Mouse (Mus musculus) gastrocnemius, postnatal 25 days (tissue): ENCODE measurements around the gene Apba1. TPM values are rescaled to one million over a fixed set of nuclear protein-coding genes. Genes with fewer than 3 reads are reported as not detected.

Source experiments
- DNase-seq: peaks from one replicate; pipeline ENCODE4 v3.0.0; 2022
- total RNA-seq, 2 experiments: library from RNA; stranded (reverse); gene quantifications; 1 replicate in 1 of 2; 2 replicates in 1 of 2; pipeline ENCODE4 v1.2.3; 2021

Gene Apba1
- total RNA-seq, 2 experiments from 2014 or later: 1.3 to 1.5 TPM

- no peak for DNase-seq
Measured at GRCm38 (mm10) chr19:23977901-23978443, 219.3 kb downstream of the Apba1 start.

GRCm38 (mm10) chr19:23980598-23980997 is 221.9 kb downstream of the Apba1 start:
- no peak for DNase-seq

GRCm38 (mm10) chr19:23984186-23984585 is 225.5 kb downstream of the Apba1 start:
- DNase-seq: no peak

GRCm38 (mm10) chr19:23987291-23987690 is 228.6 kb downstream of the Apba1 start:
- DNase-seq: no peak

- DNase-seq: no peak
Measured at GRCm38 (mm10) chr19:23988166-23988565, 229.5 kb downstream of the Apba1 start.

- DNase-seq: peak; percentile 50
Measured at GRCm38 (mm10) chr19:23995766-23996399, 237.2 kb downstream of the Apba1 start.

Other genes with a start within 250 kb of the Apba1 start
- gene 1700028P14Rik, start 106.1 kb upstream of the Apba1 start, total RNA-seq: not detected
- 10 to 100 TPM; 17.3 to 18.1 TPM for gene Ptar1, start 71.5 kb upstream of the Apba1 start, total RNA-seq